In genomic region chrX:152001182-152001684, GRCm38 (mm10) we compare ENCODE assay signal across 7 mouse cellular contexts. TPM values are rescaled to one million over a fixed set of nuclear protein-coding genes. Genes with fewer than 3 reads are reported as not detected.
DNase-seq lines count a peak whose midpoint lies in the region; ATAC-seq and TF ChIP-seq lines count a peak whose summit lies in the region.

No protein-coding gene starts in this region.

- H3K9me3 ChIP-seq in forebrain, embryonic 14.5 days (replicated peaks; ENCODE audit: control insufficient read depth, low read length) = no peaks in the 10 kb centered on the region
- H3K9me3 ChIP-seq in liver, embryonic 14.5 days (ENCODE audit: control insufficient read depth, low read length) = no peaks in the 10 kb centered on the region

- WGBS in forebrain, embryonic 14.5 days = 51% methylated on average over 9 of the region's 9 CpGs
- WGBS in liver, embryonic 14.5 days (ENCODE audit: insufficient replicate concordance) = 20% methylated on average over 9 of the region's 9 CpGs

- H3K4me3 ChIP-seq in testis, adult 2 months (ENCODE audit: control insufficient read depth, low read depth, low read length) = peak overlapping the region; percentile 77
- H3K4me3 ChIP-seq in forebrain, embryonic 14.5 days (ENCODE audit: low read depth, low read length) = peak overlapping the region; percentile 39
- peak overlapping the region; percentile 60 to 61 for H3K4me3 ChIP-seq in liver, embryonic 14.5 days (ENCODE audit: insufficient read depth in 1 of 2, low read depth in 2 of 2, low read length in 2 of 2)

- TF ChIP-seq POLR2A in testis, adult 2 months (IDR thresholded peaks at IDR 0.05; ENCODE audit: control insufficient read depth, low read depth, low read length) = no peak

- no peaks in the 10 kb centered on the region for H3K27me3 ChIP-seq in testis, adult 2 months (ENCODE audit: control insufficient read depth, insufficient read depth, low read length)
- no peaks in the 10 kb centered on the region for H3K27me3 ChIP-seq in forebrain, embryonic 14.5 days (replicated peaks; ENCODE audit: control insufficient read depth, insufficient read depth, low read length)
- H3K27me3 ChIP-seq in liver, embryonic 14.5 days (ENCODE audit: control insufficient read depth, insufficient read depth, low read length) = no peaks in the 10 kb centered on the region

- ATAC-seq in forebrain, embryonic 14.5 days = no peak
- ATAC-seq in liver, embryonic 14.5 days (ENCODE audit: insufficient read depth) = peak; percentile 14; the same call in 1 of the 2 replicates

- H3K4me1 ChIP-seq in testis, adult 2 months (ENCODE audit: control insufficient read depth, insufficient read depth, low read length) = no peaks in the 10 kb centered on the region
- no peaks in the 10 kb centered on the region for H3K4me1 ChIP-seq in forebrain, embryonic 14.5 days (ENCODE audit: control insufficient read depth, insufficient read depth, low read length)
- no peaks in the 10 kb centered on the region; a peak in 1 of 4 replicates for H3K4me1 ChIP-seq in liver, embryonic 14.5 days (replicated peaks; ENCODE audit: control insufficient read depth in 2 of 2, insufficient read depth in 2 of 2, low read length in 1 of 2)

- no peak for DNase-seq in testis, postnatal 14 days (ENCODE audit: low spot score)
- no peak for DNase-seq in forebrain, embryonic 14.5 days (ENCODE audit: low spot score)
- no peak for DNase-seq in liver, embryonic 14.5 days (ENCODE audit: low read depth in 3 of 3, low spot score in 3 of 3)
- no peak for DNase-seq in urinary bladder, postnatal 14 days (ENCODE audit: low spot score)
- DNase-seq in cerebellum, postnatal 10 days = no peak
- DNase-seq in spleen, postnatal 14 days (ENCODE audit: low spot score in 2 of 2) = no peak

- H3K27ac ChIP-seq in testis, adult 2 months (ENCODE audit: control insufficient read depth, insufficient read depth, low read depth, low read length) = no peak overlapping the region
- no peak overlapping the region for H3K27ac ChIP-seq in forebrain, embryonic 14.5 days (ENCODE audit: low read depth, low read length)
- 0 out of 2 replicates have a peak overlapping the region, but pooled peaks have one; percentile 10 for H3K27ac ChIP-seq in liver, embryonic 14.5 days

- no peak for TF ChIP-seq CTCF in testis, adult 2 months (IDR thresholded peaks at IDR 0.05; ENCODE audit: control insufficient read depth, insufficient read depth, insufficient replicate concordance, low read depth, low read length)
- TF ChIP-seq CTCF in liver, embryonic 14.5 days (IDR thresholded peaks at IDR 0.05; ENCODE audit: low read depth) = no peak

- H3K4me2 ChIP-seq in forebrain, embryonic 14.5 days (ENCODE audit: low read length) = peak overlapping the region; percentile 60
- H3K4me2 ChIP-seq in liver, embryonic 14.5 days (ENCODE audit: low read depth) = peak overlapping the region; percentile 83

- 0 out of 2 replicates have a peak overlapping the region, but pooled peaks have one; percentile 14 for H3K9ac ChIP-seq in forebrain, embryonic 14.5 days (ENCODE audit: low read length)
- H3K9ac ChIP-seq in liver, embryonic 14.5 days (replicated peaks) = peak overlapping the region; percentile 58

- H3K36me3 ChIP-seq in testis, adult 2 months (ENCODE audit: control insufficient read depth, insufficient read depth, low read length) = no peaks in the 10 kb centered on the region
- H3K36me3 ChIP-seq in forebrain, embryonic 14.5 days (ENCODE audit: control insufficient read depth, insufficient read depth, low read length) = peaks cover 2% of the 10 kb centered on the region; the same call in 1 of the 2 replicates
- no peaks in the 10 kb centered on the region for H3K36me3 ChIP-seq in liver, embryonic 14.5 days (replicated peaks; ENCODE audit: control insufficient read depth, insufficient read depth, low read depth)

- no peak for TF ChIP-seq EP300 in liver, embryonic 14.5 days (IDR thresholded peaks at IDR 0.05; ENCODE audit: low read depth)

RNA-seq across cellular contexts. Expression of gene Hsd17b10, which starts 0.4 kb away (rescaled TPM):
- polyA plus RNA-seq in testis, adult 2 months (2012; rRNA removed) = 7.6 and 10.0 TPM in 2 replicates
- polyA plus RNA-seq in forebrain, embryonic 14.5 days (2014; fragmentation: Nextera tagmentation; extraction: Ambion mirVana) = 136 and 151 TPM in 2 replicates
- 33.4 and 34.9 TPM in 2 replicates for polyA plus RNA-seq in liver, embryonic 14.5 days (2012; rRNA removed)
- 98.4 and 102 TPM in 2 replicates for polyA plus RNA-seq in liver, embryonic 14.5 days (2014; fragmentation: Nextera tagmentation; extraction: Ambion mirVana)

RNA-seq across cellular contexts. Expression of gene Ribc1, which starts 14.9 kb away (rescaled TPM):
- polyA plus RNA-seq in testis, adult 2 months (2012; rRNA removed) = 16.9 and 21.9 TPM in 2 replicates
- 3.3 and 3.4 TPM in 2 replicates for polyA plus RNA-seq in forebrain, embryonic 14.5 days (2014; fragmentation: Nextera tagmentation; extraction: Ambion mirVana)
- 0.78 and 0.87 TPM in 2 replicates for polyA plus RNA-seq in liver, embryonic 14.5 days (2012; rRNA removed)
- polyA plus RNA-seq in liver, embryonic 14.5 days (2014; fragmentation: Nextera tagmentation; extraction: Ambion mirVana) = 2.0 and 2.4 TPM in 2 replicates

RNA-seq across cellular contexts. Expression of gene Smc1a, which starts 15.0 kb away (rescaled TPM):
- polyA plus RNA-seq in testis, adult 2 months (2012; rRNA removed) = 2.8 and 3.4 TPM in 2 replicates
- polyA plus RNA-seq in forebrain, embryonic 14.5 days (2014; fragmentation: Nextera tagmentation; extraction: Ambion mirVana) = 84.0 and 86.1 TPM in 2 replicates
- 28.0 and 41.9 TPM in 2 replicates for polyA plus RNA-seq in liver, embryonic 14.5 days (2012; rRNA removed)
- 51.8 and 58.1 TPM in 2 replicates for polyA plus RNA-seq in liver, embryonic 14.5 days (2014; fragmentation: Nextera tagmentation; extraction: Ambion mirVana)
